Mouse (Mus musculus) splenic B cell, adult 2 months (primary cell): ENCODE data around the gene Ube2h.

Source experiments
- DNase-seq: peaks from one replicate; pipeline ENCODE4 v3.0.0-alpha.2; 2011; ENCODE audit warnings: low read depth, low spot score
- H3K27me3 ChIP-seq: 2 replicates; pipeline ENCODE4 v1.6.1; 2012; ENCODE audit warnings: mild to moderate bottlenecking, low read length, moderate library complexity, mixed read lengths; ENCODE audit not compliant: control insufficient read depth, poor library complexity, insufficient read depth, severe bottlenecking
- H3K36me3 ChIP-seq: 2 replicates; pipeline ENCODE4 v1.6.1; 2012; ENCODE audit warnings: mild to moderate bottlenecking, low read length, moderate library complexity, mixed read lengths; ENCODE audit not compliant: control insufficient read depth, poor library complexity, insufficient read depth, severe bottlenecking

Gene Ube2h

GRCm38 (mm10) chr6:30276882-30277281, 27.5 kb downstream of the Ube2h start:
- H3K36me3 ChIP-seq: peaks cover 10% of the 10 kb centered on the region
- no peaks in the 10 kb centered on the region for H3K27me3 ChIP-seq
- DNase-seq: no peak

GRCm38 (mm10) chr6:30276375-30276774, 28.0 kb downstream of the Ube2h start:
- DNase-seq: no peak
- no peaks in the 10 kb centered on the region for H3K27me3 ChIP-seq
- peaks cover 10% of the 10 kb centered on the region for H3K36me3 ChIP-seq

- Histone ChIP-seq H3K27me3 (no peaks in the 10 kb centered on the region), H3K36me3 (peaks cover 10% of the 10 kb centered on the region)
- DNase-seq: no peak
Measured at GRCm38 (mm10) chr6:30275159-30275847, 29.0 kb downstream of the Ube2h start.

GRCm38 (mm10) chr6:30272911-30273310, 31.4 kb downstream of the Ube2h start:
- DNase-seq: no peak
- no peaks in the 10 kb centered on the region for H3K27me3 ChIP-seq

GRCm38 (mm10) chr6:30272338-30272905, 31.9 kb downstream of the Ube2h start:
- no peak for DNase-seq
- Histone ChIP-seq H3K27me3 (no peaks in the 10 kb centered on the region), H3K36me3 (peaks cover 2% of the 10 kb centered on the region; the same call in 1 of the 2 replicates)

More at GRCm38 (mm10) chr6:30272911-30273310, 31.4 kb downstream of the Ube2h start:
- H3K36me3 ChIP-seq: peaks cover 3% of the 10 kb centered on the region; the same call in 1 of the 2 replicates

- DNase-seq: no peak
- Histone ChIP-seq H3K27me3 (no peaks in the 10 kb centered on the region), H3K36me3 (peaks cover 2% of the 10 kb centered on the region; the same call in 1 of the 2 replicates)
Measured at GRCm38 (mm10) chr6:30269846-30270245, 34.5 kb downstream of the Ube2h start.

GRCm38 (mm10) chr6:30267486-30267885, 36.9 kb downstream of the Ube2h start:
- peaks cover 3% of the 10 kb centered on the region; the same call in 1 of the 2 replicates for H3K36me3 ChIP-seq
- H3K27me3 ChIP-seq: no peaks in the 10 kb centered on the region
- no peak for DNase-seq

- DNase-seq: no peak
- Histone ChIP-seq H3K36me3 (peaks cover 9% of the 10 kb centered on the region; the same call in 1 of the 2 replicates), H3K27me3 (no peaks in the 10 kb centered on the region)
Measured at GRCm38 (mm10) chr6:30265402-30265801, 38.9 kb downstream of the Ube2h start.

- Histone ChIP-seq H3K27me3 (no peaks in the 10 kb centered on the region), H3K36me3 (peaks cover 12% of the 10 kb centered on the region; the same call in 1 of the 2 replicates)
- no peak for DNase-seq
Measured at GRCm38 (mm10) chr6:30263053-30263452, 41.3 kb downstream of the Ube2h start.

GRCm38 (mm10) chr6:30259271-30259670, 45.1 kb downstream of the Ube2h start:
- no peak for DNase-seq
- Histone ChIP-seq H3K27me3 (no peaks in the 10 kb centered on the region), H3K36me3 (peaks cover 19% of the 10 kb centered on the region)

- H3K27me3 ChIP-seq: no peaks in the 10 kb centered on the region
- H3K36me3 ChIP-seq: peaks cover 19% of the 10 kb centered on the region
Measured at GRCm38 (mm10) chr6:30257962-30258361, 46.4 kb downstream of the Ube2h start.

GRCm38 (mm10) chr6:30255846-30256245, 48.5 kb downstream of the Ube2h start:
- no peak for DNase-seq
- Histone ChIP-seq H3K27me3 (no peaks in the 10 kb centered on the region), H3K36me3 (peaks cover 15% of the 10 kb centered on the region)

More at GRCm38 (mm10) chr6:30257962-30258361, 46.4 kb downstream of the Ube2h start:
- no peak for DNase-seq

GRCm38 (mm10) chr6:30252271-30253010, 51.9 kb downstream of the Ube2h start:
- no peaks in the 10 kb centered on the region for H3K27me3 ChIP-seq
- peaks cover 5% of the 10 kb centered on the region; the same call in 1 of the 2 replicates for H3K36me3 ChIP-seq
- no peak for DNase-seq

GRCm38 (mm10) chr6:30248708-30249107, 55.6 kb downstream of the Ube2h start:
- no peaks in the 10 kb centered on the region for H3K27me3 ChIP-seq
- 0 out of 2 replicates have a peak, but pooled peaks cover 2% of the 10 kb centered on the region for H3K36me3 ChIP-seq
- DNase-seq: no peak

GRCm38 (mm10) chr6:30245940-30246339, 58.4 kb downstream of the Ube2h start:
- no peaks in the 10 kb centered on the region for H3K27me3 ChIP-seq
- 0 out of 2 replicates have a peak, but pooled peaks cover 2% of the 10 kb centered on the region for H3K36me3 ChIP-seq
- no peak for DNase-seq
